ENCODE assay signal across 10 mouse cellular contexts in genomic region chr5:105836006-105836405, GRCm38 (mm10). TPM values are rescaled to one million over a fixed set of nuclear protein-coding genes. Genes with fewer than 3 reads are reported as not detected.
DNase-seq lines count a peak whose midpoint lies in the region; ATAC-seq and TF ChIP-seq lines count a peak whose summit lies in the region.
"Had no signal": no experiment of that assay in that cellular context is flagged by ENCODE, and none has a peak within 500 bp of the region (broad histone marks: within the 10 kb centered on the region; RNA-seq: fewer than 3 reads in every experiment).

No protein-coding gene starts in this region.

- no peaks in the 10 kb centered on the region for H3K36me3 ChIP-seq in lung, embryonic 14.5 days (ENCODE audit: insufficient read depth)
- H3K36me3 ChIP-seq in stomach, postnatal 0 days (ENCODE audit: control insufficient read depth, insufficient read depth, low read length) = no peaks in the 10 kb centered on the region
- H3K36me3 ChIP-seq in forebrain, embryonic 13.5 days (ENCODE audit: poor library complexity, severe bottlenecking) = no peaks in the 10 kb centered on the region
- H3K36me3 ChIP-seq: G1E; midbrain, embryonic 10.5 days had no signal

- intact Hi-C loops in gastrocnemius, postnatal 14 days (cut with DNase I; ENCODE audit: low total_unique reads) = no loop called here
- intact Hi-C loops in left cerebral cortex, adult 2 months (cut with DNase I) = no loop called here

- TF ChIP-seq POLR2A in lung, adult 2 months (IDR thresholded peaks at IDR 0.05; ENCODE audit: borderline replicate concordance, extremely low read depth, low read depth, low read length) = no peak

- TF ChIP-seq EP300 in stomach, postnatal 0 days (optimal IDR thresholded peaks at IDR 0.05) = no peak

- H3K9me3 ChIP-seq in lung, embryonic 14.5 days (ENCODE audit: low read depth, low read length) = no peaks in the 10 kb centered on the region
- H3K9me3 ChIP-seq in stomach, postnatal 0 days (ENCODE audit: control insufficient read depth, low read length) = no peaks in the 10 kb centered on the region
- no peaks in the 10 kb centered on the region for H3K9me3 ChIP-seq in forebrain, embryonic 13.5 days (replicated peaks)
- H3K9me3 ChIP-seq: midbrain, embryonic 10.5 days had no signal

- H3K27ac ChIP-seq in lung, embryonic 14.5 days (ENCODE audit: low read depth) = peak overlapping the region; percentile 56; the same call in 1 of the 2 replicates
- no peak overlapping the region for H3K27ac ChIP-seq in stomach, postnatal 0 days (replicated peaks)
- H3K27ac ChIP-seq in left cerebral cortex, adult 2 months = no peak overlapping the region
- H3K27ac ChIP-seq in forebrain, embryonic 13.5 days = no peak overlapping the region
- H3K27ac ChIP-seq: midbrain, embryonic 10.5 days had no signal

- 0 out of 2 replicates have a peak, but pooled peaks cover 5% of the 10 kb centered on the region for H3K4me1 ChIP-seq in lung, embryonic 14.5 days (ENCODE audit: insufficient read depth)
- H3K4me1 ChIP-seq in lung, adult 2 months (ENCODE audit: control insufficient read depth, insufficient read depth, low read length) = 0 out of 2 replicates have a peak, but pooled peaks cover 2% of the 10 kb centered on the region
- H3K4me1 ChIP-seq in stomach, postnatal 0 days (replicated peaks; ENCODE audit: control insufficient read depth, insufficient read depth) = no peaks in the 10 kb centered on the region
- H3K4me1 ChIP-seq in forebrain, embryonic 13.5 days = no peaks in the 10 kb centered on the region
- H3K4me1 ChIP-seq: midbrain, embryonic 10.5 days had no signal

- no peak for TF ChIP-seq CTCF in lung, embryonic 14.5 days (IDR thresholded peaks at IDR 0.05; ENCODE audit: low read depth)
- no peak for TF ChIP-seq CTCF in lung, adult 2 months (IDR thresholded peaks at IDR 0.05; ENCODE audit: insufficient read depth, low read length)
- TF ChIP-seq CTCF in stomach, postnatal 0 days (IDR thresholded peaks at IDR 0.05; ENCODE audit: low read depth) = no peak
- TF ChIP-seq CTCF in left cerebral cortex, adult 2 months (IDR thresholded peaks at IDR 0.05) = no peak

- ATAC-seq in lung, embryonic 14.5 days (ENCODE audit: insufficient read depth) = peak; percentile 70
- ATAC-seq in stomach, postnatal 0 days (ENCODE audit: low FRiP score, low TSS enrichment) = peak; percentile 90
- no peak for ATAC-seq in forebrain, embryonic 13.5 days

- peak; percentile 39 for DNase-seq in lung, embryonic 14.5 days
- no peak for DNase-seq in lung, adult 2 months
- DNase-seq in gastrocnemius, postnatal 14 days = peak; percentile 66
- peak; percentile 74 to 78 for DNase-seq in kidney, postnatal 36 days
- peak; percentile 40 for DNase-seq in stomach, postnatal 0 days (ENCODE audit: low spot score)
- no peak for DNase-seq in left cerebral cortex, adult 2 months (ENCODE audit: extremely low spot score in 1 of 2, low spot score in 2 of 2)
- no peak for DNase-seq in layer of hippocampus, postnatal 36 days

- H3K4me2 ChIP-seq in lung, embryonic 14.5 days = peak overlapping the region; percentile 23; the same call in 1 of the 2 replicates
- H3K4me2 ChIP-seq in stomach, postnatal 0 days (replicated peaks; ENCODE audit: low read depth) = no peak overlapping the region
- no peak overlapping the region for H3K4me2 ChIP-seq in forebrain, embryonic 13.5 days

- WGBS in lung, embryonic 14.5 days = 50% methylated on average over 9 of the region's 9 CpGs
- WGBS in lung, adult 2 months = 57% methylated on average over 9 of the region's 9 CpGs
- 54% methylated on average over 9 of the region's 9 CpGs for WGBS in stomach, postnatal 0 days
- 83% methylated on average over 9 of the region's 9 CpGs for WGBS in forebrain, embryonic 13.5 days

- no peak overlapping the region for H3K9ac ChIP-seq in lung, embryonic 14.5 days
- H3K9ac ChIP-seq in stomach, postnatal 0 days (ENCODE audit: low read length) = no peak overlapping the region
- H3K9ac ChIP-seq in forebrain, embryonic 13.5 days = no peak overlapping the region

- no peaks in the 10 kb centered on the region for H3K27me3 ChIP-seq in lung, embryonic 14.5 days (ENCODE audit: insufficient read depth, low read length)
- H3K27me3 ChIP-seq in stomach, postnatal 0 days (ENCODE audit: control insufficient read depth, insufficient read depth, low read length) = no peaks in the 10 kb centered on the region
- no peaks in the 10 kb centered on the region for H3K27me3 ChIP-seq in forebrain, embryonic 13.5 days

- H3K4me3 ChIP-seq in lung, embryonic 14.5 days (ENCODE audit: low read depth, low read length) = no peak overlapping the region
- H3K4me3 ChIP-seq in lung, adult 2 months (replicated peaks; ENCODE audit: extremely low read depth, low read depth, low read length) = no peak overlapping the region
- no peak overlapping the region for H3K4me3 ChIP-seq in stomach, postnatal 0 days (ENCODE audit: low read depth, low read length)
- no peak overlapping the region for H3K4me3 ChIP-seq in left cerebral cortex, adult 2 months
- no peak overlapping the region for H3K4me3 ChIP-seq in forebrain, embryonic 13.5 days
- H3K4me3 ChIP-seq: midbrain, embryonic 10.5 days had no signal

RNA-seq across cellular contexts. Expression of gene Zfp326, which starts 40.4 kb away (rescaled TPM):
- polyA plus RNA-seq in lung, embryonic 14.5 days (2014; fragmentation: Nextera tagmentation; extraction: Ambion mirVana) = 43.4 and 45.8 TPM in 2 replicates
- 11.7 and 14.6 TPM in 2 replicates for polyA plus RNA-seq in lung, adult 2 months (2012; rRNA removed)
- total RNA-seq in gastrocnemius, postnatal 14 days (2021) = 10 to 100 TPM in 1 of 2 experiments, 1 to 10 TPM in 1; 8.4 to 10.6 TPM
- polyA plus RNA-seq in stomach, postnatal 0 days (2015; fragmentation: Nextera tagmentation; extraction: Ambion mirVana) = 15.0 and 17.7 TPM in 2 replicates
- total RNA-seq in left cerebral cortex, adult 2 months (2021) = 10 to 100 TPM; 35.9 to 37.9 TPM
- polyA plus RNA-seq in forebrain, embryonic 13.5 days (2015; fragmentation: Nextera tagmentation; extraction: Ambion mirVana) = 68.0 and 69.9 TPM in 2 replicates
- 10 to 100 TPM; 38.8 to 41.3 TPM for total RNA-seq in layer of hippocampus, postnatal 36 days (2021)

Comparison
In these comparisons a context has a peak if more than half of its experiments do, and no peak if none do; other contexts are left out.
1. DNase-seq: peak in lung, embryonic 14.5 days (single experiment), gastrocnemius, postnatal 14 days (single experiment), kidney, postnatal 36 days (2 of 2) and stomach, postnatal 0 days (single experiment); none in lung, adult 2 months (single experiment), left cerebral cortex, adult 2 months (0 of 2) and layer of hippocampus, postnatal 36 days (0 of 2).